Mouse (Mus musculus) ovary, postnatal 14 days (tissue): ENCODE results near the gene Lig4.
A peak's percentile ranks its signal among the peaks of the same experiment; 100 is the strongest.

ENCODE experiments used
- DNase-seq: peaks from one replicate; pipeline ENCODE4 v3.0.0; 2022; ENCODE audit warnings: low spot score

The Lig4 gene

GRCm38 (mm10) chr8:9977573-9978314 is at the start of gene Lig4, which contains the start of gene Abhd13:
Lig4 (minus strand) TSS chr8:9977686.
Abhd13 (plus strand) TSS chr8:9977707.
- DNase-seq = peak; percentile 99

GRCm38 (mm10) chr8:10017231-10017630 is 39.7 kb upstream of the Lig4 start:
- DNase-seq = no peak

- DNase-seq = no peak
Observed at GRCm38 (mm10) chr8:10016252-10016651, 38.8 kb upstream of the Lig4 start.

DNA sequence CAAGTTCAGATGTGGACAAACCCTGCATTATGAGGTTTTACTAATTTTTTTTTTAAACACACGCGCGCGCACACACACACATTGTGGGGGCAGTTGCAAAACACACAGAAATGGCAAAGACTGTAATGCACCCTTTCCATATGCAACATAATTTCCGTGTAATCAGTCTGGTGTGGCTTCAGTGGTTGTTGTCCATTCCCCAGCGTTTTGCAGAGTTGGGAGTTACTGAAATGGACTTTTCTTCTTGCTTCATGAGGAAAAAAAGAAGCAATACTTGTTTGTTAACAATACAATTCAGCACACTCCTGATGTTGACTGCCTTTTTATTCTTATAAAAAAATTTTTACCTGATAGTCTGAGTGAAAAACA is 30.2 kb upstream of the Lig4 start:
- DNase-seq = no peak

DNA sequence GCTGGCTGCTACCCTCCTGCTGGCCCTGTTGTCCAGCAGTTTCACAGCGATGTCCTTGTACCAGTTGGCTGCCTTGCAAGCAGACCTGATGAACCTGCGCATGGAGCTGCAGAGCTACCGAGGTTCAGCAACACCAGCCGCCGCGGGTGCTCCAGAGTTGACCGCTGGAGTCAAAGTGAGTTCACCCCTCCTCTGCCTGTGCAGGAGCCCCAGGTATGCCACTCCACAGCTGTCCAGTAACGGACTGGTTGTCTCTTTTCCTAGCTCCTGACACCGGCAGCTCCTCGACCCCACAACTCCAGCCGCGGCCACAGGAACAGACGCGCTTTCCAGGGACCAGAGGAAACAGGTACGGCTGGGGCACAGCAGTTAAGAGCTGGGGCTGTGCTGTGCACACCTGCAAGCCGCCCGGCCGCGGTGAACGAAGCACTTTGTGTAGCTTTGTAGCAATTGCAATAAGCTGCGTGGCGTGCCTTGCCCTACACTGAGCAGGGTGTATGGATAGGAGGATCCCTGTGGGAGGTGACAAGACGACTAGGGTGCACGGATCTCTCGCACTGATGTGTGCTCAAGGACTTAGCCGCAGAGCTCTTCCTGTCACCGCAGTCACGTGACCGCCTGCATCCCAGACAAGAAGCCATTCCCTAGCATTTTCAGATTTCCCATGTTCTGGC is 29.6 kb upstream of the Lig4 start:
- DNase-seq = no peak

DNA sequence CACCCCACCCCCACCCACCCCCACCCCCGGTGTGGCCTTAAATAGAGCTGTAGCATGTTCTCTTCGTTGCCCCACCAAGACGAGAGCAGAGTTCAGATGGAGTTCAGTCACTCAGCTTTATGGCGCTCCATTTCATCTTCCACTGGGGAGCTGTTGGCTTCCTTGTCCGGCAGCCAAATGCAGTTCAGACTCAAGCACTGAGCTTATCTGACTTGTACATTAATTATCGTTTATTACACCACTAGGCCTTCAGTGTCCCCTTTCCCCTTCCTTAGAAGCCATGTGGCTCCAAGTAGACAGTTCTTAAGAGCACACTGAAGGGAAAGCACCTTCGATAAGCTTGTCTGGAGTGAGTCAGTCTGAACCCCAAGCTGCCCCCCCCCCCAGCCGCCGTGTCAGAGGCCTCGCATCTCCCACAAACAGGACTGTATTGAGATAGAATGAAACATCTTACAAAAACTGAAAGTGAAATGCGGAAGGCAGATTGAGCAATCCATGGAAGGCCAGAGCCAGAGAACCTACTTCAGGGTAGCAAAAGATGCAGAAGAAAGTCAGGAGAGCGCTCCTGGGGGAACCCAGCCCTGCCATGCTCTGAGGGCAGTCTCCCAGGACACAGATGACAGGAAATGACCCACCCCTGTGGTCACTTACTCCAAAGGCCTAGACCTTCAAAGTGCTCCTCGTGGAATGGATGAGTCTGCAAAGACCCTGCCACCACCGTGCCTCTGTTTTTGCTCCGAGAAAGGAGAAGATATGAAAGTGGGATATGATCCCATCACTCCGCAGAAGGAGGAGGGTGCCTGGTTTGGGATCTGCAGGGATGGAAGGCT is 28.9 kb upstream of the Lig4 start, which contains the start of gene Tnfsf13b:
Gene Tnfsf13b, plus strand, starts transcription at position 312 of the 830 bp plus-strand sequence.
- peak; percentile 12 for DNase-seq

GRCm38 (mm10) chr8:10004115-10004514 is 26.6 kb upstream of the Lig4 start:
- DNase-seq = no peak

GRCm38 (mm10) chr8:9980188-9980587 is 2.7 kb upstream of the Lig4 start:
- DNase-seq = no peak

DNA sequence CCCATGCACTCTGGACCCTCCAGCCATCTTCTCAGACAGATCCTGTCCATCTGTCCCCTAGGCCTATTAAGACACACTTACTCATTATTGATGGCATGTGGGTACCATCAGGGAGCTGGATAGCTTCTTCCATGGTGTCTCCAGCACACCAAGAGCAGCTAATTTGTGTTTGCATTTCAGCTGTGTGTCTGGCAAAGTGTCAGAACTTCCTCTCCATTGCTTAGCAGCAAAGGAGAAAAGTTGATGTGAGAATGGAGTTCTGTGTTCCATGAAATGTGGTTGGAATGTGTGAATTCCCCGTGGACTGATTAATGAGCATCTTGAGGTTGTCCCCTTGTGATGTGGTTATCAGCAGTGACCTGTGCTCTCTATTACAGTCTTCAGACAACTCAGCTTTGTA is 2.3 kb upstream of the Lig4 start:
- DNase-seq = no peak

DNA sequence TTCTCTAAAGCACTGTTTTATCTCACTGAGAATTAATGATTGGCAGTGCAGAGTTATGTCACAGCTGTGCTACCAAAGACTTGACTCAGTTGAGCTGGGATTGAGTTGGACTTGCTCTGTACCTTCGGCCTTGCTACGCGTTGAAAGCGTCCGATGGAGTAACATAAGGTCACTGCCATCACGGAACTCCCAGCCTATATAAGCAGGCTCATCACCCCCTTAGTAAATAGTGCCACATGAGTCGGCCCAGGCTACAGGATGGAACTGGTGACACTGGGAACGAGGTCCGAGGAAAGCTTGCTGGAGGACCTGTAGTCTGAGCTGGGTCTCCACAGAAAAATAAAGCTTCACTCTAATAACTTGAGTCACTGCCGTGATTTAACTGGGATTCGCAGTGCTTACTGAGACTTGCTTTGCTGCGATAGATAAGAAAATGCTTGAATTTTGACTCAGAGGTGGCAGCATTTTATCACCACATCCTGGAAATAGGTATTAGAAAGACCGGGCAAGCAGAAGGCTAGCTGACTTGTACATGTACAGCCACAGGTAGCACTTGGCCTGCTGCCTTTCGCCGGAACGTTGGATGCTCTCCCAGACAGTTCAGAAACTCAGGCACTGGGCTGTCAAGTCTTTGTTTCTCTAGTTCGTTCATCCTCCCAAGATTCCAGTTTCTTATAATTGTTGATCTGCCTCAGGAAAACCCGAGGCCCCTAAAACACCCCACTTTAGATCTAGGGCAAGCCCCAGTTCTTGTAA is 1.2 kb upstream of the Lig4 start:
- no peak for DNase-seq

DNA sequence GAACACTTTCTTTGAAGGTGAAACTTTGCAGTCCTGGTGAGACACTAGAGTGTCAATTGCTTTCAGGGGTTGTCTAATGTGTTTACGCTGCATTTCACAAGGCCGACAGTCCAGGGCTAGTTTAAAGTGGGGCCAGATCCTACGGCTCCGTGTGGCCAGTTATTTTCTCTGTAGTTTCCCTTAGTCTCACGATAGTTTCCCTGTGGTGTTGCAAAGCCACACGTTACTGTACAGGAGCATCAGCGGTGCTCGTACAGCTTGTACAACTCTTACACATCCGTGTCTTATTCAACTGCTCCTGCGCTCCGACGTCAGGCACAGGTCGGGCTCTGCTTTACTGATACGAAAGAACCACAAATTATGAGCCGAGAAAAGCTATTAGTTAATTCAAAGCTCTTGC is 470 bp downstream of the Lig4 start:
- no peak for DNase-seq

GRCm38 (mm10) chr8:9975898-9976611 is 1.4 kb downstream of the Lig4 start:
- DNase-seq = peak; percentile 94

DNA sequence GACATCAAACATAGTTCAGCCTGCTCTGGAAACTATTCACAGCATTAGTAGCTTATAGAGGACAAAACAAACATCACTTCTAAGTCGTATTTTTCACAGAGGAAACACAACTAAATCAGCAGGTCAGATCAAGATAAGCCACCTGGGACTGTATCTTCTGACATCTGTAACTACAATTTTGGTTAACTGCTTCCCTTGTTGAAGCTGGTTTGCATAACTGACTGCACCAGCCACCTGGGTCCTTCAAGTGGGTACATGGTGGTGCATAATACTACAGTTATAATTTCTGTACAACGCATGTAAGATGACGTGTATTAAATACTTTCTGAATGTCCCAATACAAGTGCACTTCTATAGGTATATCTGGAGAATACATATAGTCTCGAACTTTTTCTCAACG is 2.2 kb downstream of the Lig4 start:
- no peak for DNase-seq

DNA sequence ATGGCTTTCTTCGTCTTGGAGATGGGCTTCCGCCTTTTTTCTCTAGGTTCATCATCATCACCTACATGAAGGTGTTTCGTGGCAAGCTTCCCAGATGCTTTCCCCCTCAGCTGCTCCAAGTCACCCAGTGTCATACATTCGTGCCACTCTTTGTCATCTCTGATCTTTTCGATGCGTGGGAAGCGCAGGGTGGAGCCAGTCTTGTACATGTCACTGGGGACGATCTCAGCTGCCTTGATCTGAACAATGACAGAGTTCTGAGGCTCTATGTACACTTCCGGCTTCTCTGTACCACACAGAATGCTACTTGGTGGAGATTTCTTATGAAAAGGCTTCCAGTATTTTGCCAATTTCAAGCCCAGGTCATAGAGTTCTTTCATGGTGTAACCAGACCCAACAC is 5.6 kb downstream of the Lig4 start:
- DNase-seq = no peak

DNA sequence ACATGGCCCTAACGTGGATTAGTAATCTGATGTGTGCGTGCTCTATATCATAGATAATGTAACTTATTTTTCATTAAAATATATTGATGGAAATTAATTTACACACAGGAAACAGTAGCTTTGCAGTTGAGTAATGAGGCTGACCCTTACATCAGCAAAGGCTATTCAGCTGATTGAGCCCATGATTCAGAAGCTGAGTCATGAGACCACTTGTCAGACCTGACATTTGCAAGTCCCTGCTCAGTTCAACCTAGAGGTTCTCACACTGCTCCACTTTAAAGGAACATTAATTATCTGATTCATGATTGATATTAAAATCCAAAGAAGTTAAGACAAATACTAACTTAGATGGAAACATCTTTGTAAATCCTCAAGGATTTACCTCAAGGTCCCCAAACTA is 17.6 kb downstream of the Lig4 start:
- DNase-seq = no peak

GRCm38 (mm10) chr8:9958338-9958737 is 19.1 kb downstream of the Lig4 start:
- no peak for DNase-seq

GRCm38 (mm10) chr8:9949134-9949890 is 28.2 kb downstream of the Lig4 start:
- no peak for DNase-seq

- no peak for DNase-seq
Observed at GRCm38 (mm10) chr8:9935574-9935973, 41.9 kb downstream of the Lig4 start.

GRCm38 (mm10) chr8:9934891-9935565 is 42.5 kb downstream of the Lig4 start:
- DNase-seq = peak; percentile 14

GRCm38 (mm10) chr8:9932711-9933110 is 44.8 kb downstream of the Lig4 start:
- no peak for DNase-seq
